Mouse (Mus musculus) testis, postnatal 14 days (tissue): ENCODE measurements at regions not wholly inside any gene's neighbourhood (a gene's known extent, or its start where the extent isn't known, plus 50 kb on each side); places are given as distances from the start of the nearest gene placed in this dataset.

Experiments
- DNase-seq: peaks from one replicate; pipeline ENCODE4 v3.0.0; 2021; ENCODE audit warnings: low spot score

- DNase-seq, result no peak
Observed at GRCm38 (mm10) chr6:95179993-95180392, 63.0 kb downstream of the Kbtbd8 start.

- no peak for DNase-seq
Observed at GRCm38 (mm10) chr6:95182238-95182637, 65.2 kb downstream of the Kbtbd8 start.

- no peak for DNase-seq
Observed at GRCm38 (mm10) chr6:95185074-95185931, 68.3 kb downstream of the Kbtbd8 start.

GRCm38 (mm10) chr6:95196631-95197030, 79.6 kb downstream of the Kbtbd8 start:
- DNase-seq, result no peak

GRCm38 (mm10) chr6:95198611-95199010, 81.6 kb downstream of the Kbtbd8 start:
- no peak for DNase-seq

- no peak for DNase-seq
Observed at GRCm38 (mm10) chr6:95202291-95202790, 85.3 kb downstream of the Kbtbd8 start.

GRCm38 (mm10) chr6:95202978-95203377, 85.9 kb downstream of the Kbtbd8 start:
- DNase-seq, result no peak

GRCm38 (mm10) chr6:95204231-95204630, 87.2 kb downstream of the Kbtbd8 start:
- no peak for DNase-seq

GRCm38 (mm10) chr6:95207063-95207462, 90.0 kb downstream of the Kbtbd8 start:
- no peak for DNase-seq

- no peak for DNase-seq
Observed at GRCm38 (mm10) chr6:95217431-95217830, 100.4 kb downstream of the Kbtbd8 start.

- no peak for DNase-seq
Observed at GRCm38 (mm10) chr6:95218830-95219229, 101.8 kb downstream of the Kbtbd8 start.

- peak; percentile 60 for DNase-seq
Observed at GRCm38 (mm10) chr6:95223537-95223936, 98.4 kb upstream of the Gm10234 start.

- DNase-seq, result no peak
Observed at GRCm38 (mm10) chr6:95229885-95230284, 92.0 kb upstream of the Gm10234 start.

- DNase-seq, result no peak
Observed at GRCm38 (mm10) chr6:95234712-95235111, 87.2 kb upstream of the Gm10234 start.

- DNase-seq, result no peak
Observed at GRCm38 (mm10) chr6:95243657-95244056, 78.3 kb upstream of the Gm10234 start.

- no peak for DNase-seq
Observed at GRCm38 (mm10) chr6:95244911-95245310, 77.0 kb upstream of the Gm10234 start.

GRCm38 (mm10) chr6:95256303-95256702, 65.6 kb upstream of the Gm10234 start:
- no peak for DNase-seq

- no peak for DNase-seq
Observed at GRCm38 (mm10) chr6:95261001-95261400, 60.9 kb upstream of the Gm10234 start.

GRCm38 (mm10) chr6:95264011-95264869, 57.7 kb upstream of the Gm10234 start:
- no peak for DNase-seq

- DNase-seq, result no peak
Observed at GRCm38 (mm10) chr6:95269524-95269923, 52.4 kb upstream of the Gm10234 start.
